Mouse (Mus musculus) embryonic fibroblast, embryonic 13.5 days (primary cell): ENCODE results near the gene Eif4b.

ENCODE experiments used
- CTCF ChIP-seq: IDR thresholded peaks from 2 replicates; pipeline ENCODE4 v1.5.1; 2011; ENCODE audit warnings: mild to moderate bottlenecking, control low read depth, low read length, moderate library complexity, borderline replicate concordance; ENCODE audit not compliant: insufficient read depth
- POLR2A ChIP-seq: IDR thresholded peaks from 2 replicates; pipeline ENCODE4 v1.6.1; 2011; ENCODE audit warnings: low read depth, mild to moderate bottlenecking, control low read depth, low read length, moderate library complexity

DNA sequence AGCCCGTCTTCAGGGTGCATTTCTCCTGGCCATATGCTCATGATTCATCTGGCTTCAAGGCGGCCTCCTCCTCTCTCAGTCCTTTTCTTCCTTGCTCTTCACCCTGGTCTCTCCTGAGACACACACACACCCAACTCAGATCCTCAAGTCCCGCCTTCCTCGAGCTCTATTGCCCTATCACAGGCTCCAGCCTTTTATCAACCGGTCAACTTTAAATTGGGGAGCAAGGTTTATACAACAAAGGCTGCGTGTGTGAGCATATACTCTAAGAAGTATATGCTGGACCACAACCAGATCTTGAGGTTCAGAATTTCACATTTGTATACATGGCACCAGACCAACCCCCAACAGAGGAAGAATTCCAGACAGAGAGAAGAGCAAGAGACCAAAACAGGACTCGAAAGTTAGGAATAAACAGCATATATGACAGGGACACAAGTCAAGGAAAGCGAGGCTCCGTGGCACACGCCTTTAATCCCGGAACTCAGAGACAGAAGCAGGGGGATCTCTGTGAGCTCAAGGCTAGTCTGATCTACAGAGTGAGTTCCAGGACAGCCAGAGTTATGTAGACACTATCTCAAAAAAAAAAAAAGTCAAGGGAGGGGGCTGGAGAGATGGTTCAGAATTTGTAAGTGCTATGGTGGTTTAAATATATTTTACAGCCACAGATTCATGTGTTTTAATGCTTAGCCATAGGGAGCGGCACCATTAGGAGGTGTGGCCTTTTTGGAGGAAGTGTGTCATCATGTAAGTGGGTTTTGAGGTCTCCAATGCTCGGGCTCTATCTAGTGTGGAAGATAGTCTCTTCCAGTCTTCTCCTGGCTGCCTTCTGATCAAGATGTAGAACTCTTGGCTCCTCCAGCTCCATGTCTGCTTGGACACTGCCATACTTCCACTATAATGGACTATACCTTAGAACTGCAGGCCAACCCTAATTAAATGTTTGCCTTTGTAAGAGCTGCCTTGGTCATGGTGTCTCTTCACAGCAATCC is 2.8 kb upstream of the Eif4b start:
- TF ChIP-seq CTCF (no peak), POLR2A (no peak)
